In genomic region chr14:60711590-60712288, GRCm38 (mm10) we compare ENCODE assay signal across 11 mouse cellular contexts. TPM values are rescaled to one million over a fixed set of nuclear protein-coding genes. Genes with fewer than 3 reads are reported as not detected.
DNase-seq lines count a peak whose midpoint lies in the region; ATAC-seq and TF ChIP-seq lines count a peak whose summit lies in the region.
"Had no signal": no experiment of that assay in that cellular context is flagged by ENCODE, and none has a peak within 500 bp of the region (broad histone marks: within the 10 kb centered on the region; RNA-seq: fewer than 3 reads in every experiment).

No protein-coding gene starts in this region.

- WGBS in forebrain, postnatal 0 days: 86% methylated on average over 6 of the region's 6 CpGs
- WGBS in forebrain, embryonic 10.5 days: 85% methylated on average over 6 of the region's 6 CpGs
- WGBS in liver, embryonic 15.5 days (ENCODE audit: insufficient replicate concordance): 61% methylated on average over 6 of the region's 6 CpGs
- 85% methylated on average over 6 of the region's 6 CpGs for WGBS in stomach, postnatal 0 days
- 89% methylated on average over 6 of the region's 6 CpGs for WGBS in hindbrain, embryonic 11.5 days

- no peak for ATAC-seq in forebrain, postnatal 0 days
- ATAC-seq in liver, embryonic 15.5 days (ENCODE audit: insufficient read depth): peak; percentile 25; the same call in 1 of the 2 replicates
- ATAC-seq in stomach, postnatal 0 days (ENCODE audit: low FRiP score, low TSS enrichment): no peak
- no peak for ATAC-seq in hindbrain, embryonic 11.5 days (ENCODE audit: low FRiP score)
- ATAC-seq: midbrain, embryonic 15.5 days had no signal

- no peaks in the 10 kb centered on the region for H3K9me3 ChIP-seq in forebrain, postnatal 0 days (ENCODE audit: low read length)
- H3K9me3 ChIP-seq in forebrain, embryonic 10.5 days: no peaks in the 10 kb centered on the region
- no peaks in the 10 kb centered on the region for H3K9me3 ChIP-seq in liver, embryonic 15.5 days (replicated peaks)
- H3K9me3 ChIP-seq in stomach, postnatal 0 days (ENCODE audit: control insufficient read depth, low read length): no peaks in the 10 kb centered on the region
- H3K9me3 ChIP-seq in hindbrain, embryonic 11.5 days (ENCODE audit: control insufficient read depth, low read length): no peaks in the 10 kb centered on the region
- H3K9me3 ChIP-seq: embryonic facial prominence, embryonic 12.5 days; midbrain, embryonic 15.5 days had no signal

- no peak overlapping the region for H3K4me2 ChIP-seq in forebrain, postnatal 0 days (ENCODE audit: low read depth)
- no peak overlapping the region for H3K4me2 ChIP-seq in liver, embryonic 15.5 days
- H3K4me2 ChIP-seq in stomach, postnatal 0 days (replicated peaks; ENCODE audit: low read depth): no peak overlapping the region
- no peak overlapping the region for H3K4me2 ChIP-seq in hindbrain, embryonic 11.5 days (replicated peaks; ENCODE audit: low read depth, low read length)
- H3K4me2 ChIP-seq: embryonic facial prominence, embryonic 12.5 days; midbrain, embryonic 15.5 days had no signal

- H3K27ac ChIP-seq in forebrain, postnatal 0 days (ENCODE audit: low read depth, low read length): no peak overlapping the region
- no peak overlapping the region for H3K27ac ChIP-seq in forebrain, embryonic 10.5 days
- no peak overlapping the region for H3K27ac ChIP-seq in liver, embryonic 15.5 days (replicated peaks)
- no peak overlapping the region for H3K27ac ChIP-seq in stomach, postnatal 0 days (replicated peaks)
- no peak overlapping the region for H3K27ac ChIP-seq in hindbrain, embryonic 11.5 days (ENCODE audit: low read depth, low read length)
- H3K27ac ChIP-seq: embryonic facial prominence, embryonic 12.5 days; midbrain, embryonic 15.5 days had no signal

- no peak overlapping the region for H3K4me3 ChIP-seq in forebrain, postnatal 0 days (ENCODE audit: low read depth, low read length)
- no peak overlapping the region for H3K4me3 ChIP-seq in forebrain, embryonic 10.5 days
- no peak overlapping the region for H3K4me3 ChIP-seq in liver, embryonic 15.5 days (replicated peaks)
- H3K4me3 ChIP-seq in stomach, postnatal 0 days (ENCODE audit: low read depth, low read length): no peak overlapping the region
- no peak overlapping the region for H3K4me3 ChIP-seq in hindbrain, embryonic 11.5 days (ENCODE audit: low read depth, low read length)
- H3K4me3 ChIP-seq: embryonic facial prominence, embryonic 12.5 days; midbrain, embryonic 15.5 days had no signal

- H3K4me1 ChIP-seq in forebrain, postnatal 0 days (ENCODE audit: insufficient read depth): no peaks in the 10 kb centered on the region
- H3K4me1 ChIP-seq in forebrain, embryonic 10.5 days: peaks cover 11% of the 10 kb centered on the region
- H3K4me1 ChIP-seq in liver, embryonic 15.5 days (replicated peaks): 0 out of 2 replicates have a peak, but pooled peaks cover 9% of the 10 kb centered on the region
- H3K4me1 ChIP-seq in stomach, postnatal 0 days (replicated peaks; ENCODE audit: control insufficient read depth, insufficient read depth): no peaks in the 10 kb centered on the region
- H3K4me1 ChIP-seq in hindbrain, embryonic 11.5 days (replicated peaks; ENCODE audit: control insufficient read depth, insufficient read depth, low read length): no peaks in the 10 kb centered on the region
- H3K4me1 ChIP-seq: midbrain, embryonic 15.5 days had no signal

- no peak overlapping the region for H3K9ac ChIP-seq in forebrain, postnatal 0 days
- H3K9ac ChIP-seq in liver, embryonic 15.5 days: no peak overlapping the region
- H3K9ac ChIP-seq in stomach, postnatal 0 days (ENCODE audit: low read length): no peak overlapping the region
- H3K9ac ChIP-seq in hindbrain, embryonic 11.5 days (ENCODE audit: low read depth, low read length): no peak overlapping the region
- H3K9ac ChIP-seq: embryonic facial prominence, embryonic 12.5 days; midbrain, embryonic 15.5 days had no signal

- no peak for DNase-seq in forebrain, postnatal 0 days
- DNase-seq in forebrain, embryonic 10.5 days (ENCODE audit: extremely low spot score, low spot score): no peak
- no peak for DNase-seq in liver
- DNase-seq in induced T-regulatory cell, adult 2 months (ENCODE audit: low read depth): peak; percentile 73
- no peak for DNase-seq in stomach, postnatal 0 days (ENCODE audit: low spot score)
- no peak for DNase-seq in hindbrain, embryonic 11.5 days (ENCODE audit: low spot score)
- DNase-seq in layer of hippocampus, postnatal 36 days: no peak
- DNase-seq: kidney, postnatal 25 days had no signal

- no peaks in the 10 kb centered on the region for H3K27me3 ChIP-seq in forebrain, postnatal 0 days (ENCODE audit: insufficient read depth, low read length)
- no peaks in the 10 kb centered on the region for H3K27me3 ChIP-seq in forebrain, embryonic 10.5 days (ENCODE audit: poor library complexity, severe bottlenecking)
- H3K27me3 ChIP-seq in liver, embryonic 15.5 days: no peaks in the 10 kb centered on the region
- no peaks in the 10 kb centered on the region for H3K27me3 ChIP-seq in stomach, postnatal 0 days (ENCODE audit: control insufficient read depth, insufficient read depth, low read length)
- H3K27me3 ChIP-seq in hindbrain, embryonic 11.5 days (ENCODE audit: control insufficient read depth, insufficient read depth, low read length): no peaks in the 10 kb centered on the region
- H3K27me3 ChIP-seq: embryonic facial prominence, embryonic 12.5 days; midbrain, embryonic 15.5 days had no signal

- TF ChIP-seq EP300 in stomach, postnatal 0 days (optimal IDR thresholded peaks at IDR 0.05): no peak

- peak; percentile 20; the same call in 1 of the 2 replicates for TF ChIP-seq CTCF in forebrain, postnatal 0 days (IDR thresholded peaks at IDR 0.05; ENCODE audit: low read depth)
- TF ChIP-seq CTCF in stomach, postnatal 0 days (IDR thresholded peaks at IDR 0.05; ENCODE audit: low read depth): peak; percentile 63

- no peaks in the 10 kb centered on the region for H3K36me3 ChIP-seq in forebrain, postnatal 0 days (ENCODE audit: insufficient read depth)
- H3K36me3 ChIP-seq in forebrain, embryonic 10.5 days (replicated peaks): peaks cover 100% of the 10 kb centered on the region
- H3K36me3 ChIP-seq in liver, embryonic 15.5 days (replicated peaks): peaks cover 15% of the 10 kb centered on the region; the same call in 1 of the 2 replicates
- peaks cover 5% of the 10 kb centered on the region; the same call in 1 of the 2 replicates for H3K36me3 ChIP-seq in stomach, postnatal 0 days (ENCODE audit: control insufficient read depth, insufficient read depth, low read length)
- no peaks in the 10 kb centered on the region for H3K36me3 ChIP-seq in hindbrain, embryonic 11.5 days (ENCODE audit: control insufficient read depth, insufficient read depth, low read length)
- H3K36me3 ChIP-seq: embryonic facial prominence, embryonic 12.5 days; midbrain, embryonic 15.5 days had no signal

RNA-seq across cellular contexts. Expression of gene C1qtnf9, which starts 56.2 kb away (rescaled TPM):
- 0.31 TPM in 1 of 2 replicates, not detected in the other for total RNA-seq in forebrain, postnatal 0 days (2014; rRNA removed)
- polyA plus RNA-seq in forebrain, postnatal 0 days (2015; fragmentation: Nextera tagmentation; extraction: Ambion mirVana): 0.26 TPM in 1 of 2 replicates, not detected in the other
- polyA plus RNA-seq in forebrain, embryonic 10.5 days (2016; fragmentation: Nextera tagmentation; extraction: Ambion mirVana): 0.07 and 0.10 TPM in 2 replicates
- 0.17 and 0.23 TPM in 2 replicates for polyA plus RNA-seq in liver, embryonic 15.5 days (2015; fragmentation: Nextera tagmentation; extraction: Ambion mirVana)
- 3.0 and 3.1 TPM in 2 replicates for polyA plus RNA-seq in stomach, postnatal 0 days (2015; fragmentation: Nextera tagmentation; extraction: Ambion mirVana)
- polyA plus RNA-seq in hindbrain, embryonic 11.5 days (2014; fragmentation: Nextera tagmentation; extraction: Ambion mirVana): not detected in 2 replicates
- under 1 TPM; 0.22 to 0.38 TPM for total RNA-seq in layer of hippocampus, postnatal 36 days (2021)
